Mouse (Mus musculus): Measurements from ENCODE around the gene Ugt1a6a.
"Not testable (repeated sequence)": the region's sequence is repeated elsewhere in the genome, so short reads cannot be mapped to it uniquely, and the experiment has no call there.

DNA sequence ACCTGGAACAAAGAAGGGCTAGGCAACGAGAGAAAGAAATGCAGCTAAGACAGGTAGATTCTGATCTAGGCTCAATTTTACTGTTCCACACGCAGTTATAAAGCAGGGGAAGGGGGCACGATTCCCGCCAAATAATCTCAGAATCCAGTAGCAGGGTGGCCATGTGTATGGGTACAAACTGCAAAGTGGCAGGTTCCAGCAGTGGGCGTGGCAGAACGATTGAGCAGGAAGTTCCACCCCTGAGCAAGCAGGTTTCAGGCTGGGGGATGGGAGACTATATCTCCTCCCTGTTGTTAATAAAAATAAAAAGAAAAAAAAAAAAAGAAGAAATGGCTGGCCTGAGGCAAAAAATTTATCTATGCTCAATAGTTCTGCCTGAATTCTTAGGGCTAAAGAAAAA lies 21.8 kb upstream of the Ugt1a6a start:
- TF ChIP-seq CTCF (IDR thresholded peaks at IDR 0.05 in 2 of 3, conservative IDR thresholded peaks at IDR 0.05 in 1 of 3; ENCODE audit: control insufficient read depth in 1 of 3, insufficient read depth in 1 of 3, low read depth in 2 of 3, low read length in 3 of 3, poor library complexity in 1 of 3, severe bottlenecking in 1 of 3); GATA1 (IDR thresholded peaks at IDR 0.05; ENCODE audit: low read depth, low read length); POLR2A (IDR thresholded peaks at IDR 0.05; ENCODE audit: control insufficient read depth in 1 of 2, insufficient read depth in 1 of 2, low read depth in 1 of 2, low read length in 2 of 2, poor library complexity in 1 of 2); CHD2 (IDR thresholded peaks at IDR 0.05; ENCODE audit: low read length); TCF12 (IDR thresholded peaks at IDR 0.05; ENCODE audit: low read depth, low read length); ELF1 (IDR thresholded peaks at IDR 0.05; ENCODE audit: low read depth, low read length); BHLHE40 (IDR thresholded peaks at IDR 0.05; ENCODE audit: borderline replicate concordance, low read depth, low read length); ZC3H11A (IDR thresholded peaks at IDR 0.05; ENCODE audit: low read depth, low read length); HCFC1 (IDR thresholded peaks at IDR 0.05; ENCODE audit: low read depth, low read length); TAL1 (IDR thresholded peaks at IDR 0.05; ENCODE audit: low read length); ZMIZ1 (IDR thresholded peaks at IDR 0.05; ENCODE audit: low read depth, low read length); CHD1 (IDR thresholded peaks at IDR 0.05; ENCODE audit: low read depth, low read length); EP300 (IDR thresholded peaks at IDR 0.05; ENCODE audit: low read depth in 1 of 2, low read length in 2 of 2): not testable (repeated sequence)
